Mouse (Mus musculus) small intestine, adult 2 months (tissue): ENCODE measurements around the gene Pwwp2b. TPM values are rescaled to one million over a fixed set of nuclear protein-coding genes. Genes with fewer than 3 reads are reported as not detected.

Experiments
- H3K27ac ChIP-seq: fragments of 200-500 bp; 2 replicates; pipeline ENCODE4 v1.5.1; 2012; ENCODE audit warnings: low read depth, low read length, control low read depth, inconsistent platforms; ENCODE audit not compliant: insufficient read depth
- H3K27me3 ChIP-seq: fragments of 200-500 bp; 2 replicates; pipeline ENCODE4 v1.6.1; 2012; ENCODE audit warnings: mild to moderate bottlenecking, moderate library complexity, low read length, inconsistent platforms; ENCODE audit not compliant: control insufficient read depth, insufficient read depth
- H3K36me3 ChIP-seq: fragments of 200-500 bp; 2 replicates; pipeline ENCODE4 v1.6.1; 2012; ENCODE audit warnings: mild to moderate bottlenecking, low read length, control low read depth, inconsistent platforms; ENCODE audit not compliant: control insufficient read depth, insufficient read depth
- H3K4me1 ChIP-seq: fragments of 200-500 bp; 2 replicates; pipeline ENCODE4 v1.6.1; 2012; ENCODE audit warnings: low read length, inconsistent platforms, mixed read lengths; ENCODE audit not compliant: control insufficient read depth, insufficient read depth, insufficient read length
- H3K4me3 ChIP-seq: fragments of 200-500 bp; 2 replicates; pipeline ENCODE4 v1.5.1; 2012; ENCODE audit warnings: low read depth, mild to moderate bottlenecking, control low read depth, inconsistent platforms, low read length, moderate library complexity
- CTCF ChIP-seq: fragments of 200-500 bp; IDR thresholded peaks from 2 replicates; pipeline ENCODE4 v1.5.1; 2012; ENCODE audit warnings: low read depth, mild to moderate bottlenecking, control low read depth, inconsistent platforms, low read length, moderate library complexity, mixed read lengths; ENCODE audit not compliant: insufficient replicate concordance, insufficient read length; ENCODE audit errors: extremely low read depth
- POLR2A ChIP-seq: fragments of 200-500 bp; IDR thresholded peaks from 2 replicates; pipeline ENCODE4 v1.6.1; 2012; ENCODE audit warnings: low read depth, mild to moderate bottlenecking, control low read depth, inconsistent platforms, low read length, moderate library complexity
- WGBS: fragments of 180-500 bp; shearing (Covaris S2); methylation state at CpG from one replicate; pipeline ENCODE4 v1.1.7; 2018; 5-methylcytosine and 5-hydroxymethylcytosine counted together
- polyA plus RNA-seq: library from polyadenylated mRNA; depleted of rRNA; stranded (reverse); fragments of >200 nt; gene quantifications from 2 replicates; pipeline ENCODE4 v1.2.3, GENCODE M21; 2012

Gene Pwwp2b
- polyA plus RNA-seq, 1 experiment: 19.4 TPM

DNA sequence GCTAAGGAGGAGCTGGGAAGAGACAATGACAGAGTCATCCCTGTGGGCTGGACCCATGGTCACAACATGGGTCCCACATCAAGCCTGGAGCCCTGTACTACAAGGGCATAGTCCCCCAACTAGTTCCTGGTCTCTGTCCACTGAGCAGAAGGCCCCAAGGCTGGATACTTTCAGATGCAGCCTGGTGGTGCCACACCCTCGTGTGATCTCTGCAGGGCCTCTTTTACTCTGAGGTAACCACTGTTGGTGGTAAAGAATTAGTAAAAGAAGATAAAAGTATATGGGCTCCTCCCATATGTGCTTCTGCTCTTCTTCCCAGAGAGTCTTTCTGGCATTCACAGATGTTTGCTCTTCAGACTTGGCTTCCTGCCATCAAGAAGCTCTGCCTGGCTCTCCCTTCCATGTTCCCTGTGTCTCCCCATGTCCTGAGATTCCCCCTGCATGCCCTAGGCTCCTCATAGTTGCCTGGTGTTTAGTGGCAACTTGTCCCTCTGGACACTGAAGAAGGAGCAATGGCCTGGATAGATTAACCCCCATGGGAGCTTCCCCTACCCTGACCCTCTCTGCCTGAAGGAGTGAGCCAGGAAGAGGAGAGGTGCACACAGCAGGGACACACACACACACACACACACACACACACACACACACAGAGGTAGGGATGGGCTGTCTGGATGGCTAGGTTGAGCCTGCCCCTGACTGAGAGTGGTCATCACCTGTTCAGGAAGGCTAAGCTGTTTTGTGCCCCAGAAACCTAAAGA is 24.5 kb downstream of the Pwwp2b start:
- TF ChIP-seq CTCF (no peak), POLR2A (no peak)
- H3K27me3 ChIP-seq: no peaks in the 10 kb centered on the region
- H3K27ac ChIP-seq: peak overlapping the region; percentile 56
- H3K36me3 ChIP-seq: peaks cover 8% of the 10 kb centered on the region; the same call in 1 of the 2 replicates
- 0% methylated on average over 1 of the region's 1 CpGs for WGBS
- no peak overlapping the region for H3K4me3 ChIP-seq
- peaks cover 9% of the 10 kb centered on the region; the same call in 1 of the 2 replicates for H3K4me1 ChIP-seq

DNA sequence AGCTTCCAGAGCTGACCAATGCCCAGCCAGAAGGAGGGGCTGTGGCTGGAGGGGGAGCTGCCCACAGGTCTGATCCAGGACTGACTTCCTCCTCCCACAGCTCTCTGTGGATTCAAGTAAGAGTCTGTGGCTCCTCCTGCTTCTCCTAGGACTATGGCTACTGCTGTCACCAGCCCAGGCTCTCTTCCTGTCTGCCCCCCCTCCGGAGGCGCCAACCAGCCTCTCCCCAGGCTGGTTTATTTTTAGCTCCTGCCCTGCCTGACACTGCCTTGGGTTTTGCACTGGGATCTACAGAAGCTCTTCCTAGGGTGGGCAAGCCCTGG is 25.1 kb downstream of the Pwwp2b start:
- peaks cover 9% of the 10 kb centered on the region; the same call in 1 of the 2 replicates for H3K4me1 ChIP-seq
- no peak overlapping the region for H3K4me3 ChIP-seq
- no peaks in the 10 kb centered on the region for H3K27me3 ChIP-seq
- 14% methylated on average over 2 of the region's 2 CpGs for WGBS
- TF ChIP-seq CTCF (no peak), POLR2A (no peak)
- peak overlapping the region; percentile 56 for H3K27ac ChIP-seq
- peaks cover 2% of the 10 kb centered on the region; the same call in 1 of the 2 replicates for H3K36me3 ChIP-seq

DNA sequence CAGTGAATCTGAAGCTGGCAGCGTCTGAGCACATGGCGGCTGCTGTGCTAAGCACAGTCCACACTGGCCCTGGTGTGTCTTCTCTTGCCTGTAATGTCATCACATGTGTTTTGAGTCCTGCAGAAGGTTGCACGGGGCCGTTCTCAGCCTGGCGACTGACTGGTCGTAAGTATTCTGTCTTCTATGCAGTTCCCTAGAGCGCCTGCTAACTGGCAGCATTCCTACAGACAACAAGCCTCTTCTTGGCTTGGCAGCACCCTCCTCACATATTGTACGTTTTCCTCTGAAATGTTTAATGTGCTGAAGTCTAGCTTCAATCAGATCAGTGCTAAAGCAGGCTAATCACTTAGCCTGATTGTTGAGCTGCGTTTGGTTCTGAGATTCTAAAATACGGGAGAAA is 27.3 kb downstream of the Pwwp2b start:
- TF ChIP-seq CTCF (no peak), POLR2A (no peak)
- no peaks in the 10 kb centered on the region for H3K27me3 ChIP-seq
- no peaks in the 10 kb centered on the region for H3K36me3 ChIP-seq
- peaks cover 9% of the 10 kb centered on the region; the same call in 1 of the 2 replicates for H3K4me1 ChIP-seq
- no peak overlapping the region for H3K4me3 ChIP-seq
- 73% methylated on average over 10 of the region's 10 CpGs for WGBS
- H3K27ac ChIP-seq: no peak overlapping the region

DNA sequence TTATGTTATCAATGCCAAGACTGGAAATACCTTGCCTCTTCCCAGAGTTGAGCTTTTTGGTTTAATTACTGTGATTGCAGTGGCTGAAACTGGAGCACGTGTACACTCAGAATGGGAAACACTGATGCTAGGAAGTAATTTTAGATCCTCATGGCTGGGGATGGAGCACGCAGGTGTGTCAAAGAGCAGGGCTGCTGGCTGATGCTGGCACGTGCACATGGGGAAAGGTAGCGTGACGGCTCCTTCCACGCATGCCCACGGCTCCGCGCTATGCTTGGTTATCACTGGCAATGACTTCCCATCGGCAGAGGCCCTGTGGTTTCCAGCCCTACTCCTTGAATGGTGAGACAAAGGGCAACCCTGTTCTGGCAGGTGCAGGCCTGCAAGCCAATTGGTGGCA is 27.9 kb downstream of the Pwwp2b start:
- 54% methylated on average over 10 of the region's 10 CpGs for WGBS
- Histone ChIP-seq H3K27me3 (no peaks in the 10 kb centered on the region), H3K36me3 (no peaks in the 10 kb centered on the region), H3K27ac (no peak overlapping the region), H3K4me3 (no peak overlapping the region), H3K4me1 (peaks cover 14% of the 10 kb centered on the region; the same call in 1 of the 2 replicates)
- TF ChIP-seq POLR2A: no peak
- no peak for TF ChIP-seq CTCF

DNA sequence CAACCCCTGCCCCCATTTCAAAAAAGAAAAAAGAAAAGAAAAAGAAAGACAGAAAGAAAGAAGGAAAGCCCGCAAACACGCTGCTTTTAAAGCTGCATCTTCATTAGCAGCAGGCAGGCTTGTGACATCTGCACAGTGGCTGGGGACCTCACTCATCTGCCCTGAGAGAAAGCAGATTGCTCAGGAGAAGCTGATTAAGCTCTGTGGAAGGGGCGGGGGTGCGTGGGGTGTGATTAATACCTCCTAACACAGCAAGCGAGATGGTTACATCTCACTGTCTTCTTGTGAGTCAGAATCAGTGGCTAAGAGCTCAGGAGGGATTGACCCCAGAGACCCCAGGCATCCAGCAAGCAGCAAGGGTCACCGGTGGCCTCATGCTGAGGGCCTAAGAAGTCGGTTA is 29.3 kb downstream of the Pwwp2b start:
- no peak overlapping the region for H3K27ac ChIP-seq
- H3K27me3 ChIP-seq: no peaks in the 10 kb centered on the region
- H3K4me1 ChIP-seq: peaks cover 14% of the 10 kb centered on the region
- H3K36me3 ChIP-seq: no peaks in the 10 kb centered on the region
- 91% methylated on average over 7 of the region's 7 CpGs for WGBS
- H3K4me3 ChIP-seq: no peak overlapping the region
- TF ChIP-seq CTCF (no peak), POLR2A (no peak)

DNA sequence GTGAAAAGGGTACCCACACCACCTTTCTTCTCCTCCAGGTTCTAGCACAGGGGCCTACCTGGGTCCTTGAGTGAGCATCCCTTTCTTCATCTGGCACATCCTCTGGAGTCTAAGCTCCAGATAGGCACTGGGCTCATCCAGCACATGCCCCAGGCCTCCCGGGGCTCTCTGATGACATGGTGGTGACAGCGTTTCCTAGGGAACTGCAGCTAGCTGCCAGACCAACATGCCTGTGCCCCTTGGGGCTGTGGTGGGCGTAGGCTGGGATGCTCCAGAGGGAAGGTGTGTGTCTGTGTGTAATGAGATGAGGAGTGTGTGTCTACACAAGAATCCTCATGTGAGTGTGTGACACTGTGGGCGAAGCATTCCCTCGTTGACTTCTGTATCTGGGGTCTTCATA is 31.3 kb downstream of the Pwwp2b start:
- WGBS: 88% methylated on average over 5 of the region's 5 CpGs
- H3K27me3 ChIP-seq: no peaks in the 10 kb centered on the region
- no peak overlapping the region for H3K4me3 ChIP-seq
- no peak overlapping the region for H3K27ac ChIP-seq
- peaks cover 8% of the 10 kb centered on the region for H3K4me1 ChIP-seq
- H3K36me3 ChIP-seq: no peaks in the 10 kb centered on the region
- TF ChIP-seq POLR2A (no peak), CTCF (no peak)

DNA sequence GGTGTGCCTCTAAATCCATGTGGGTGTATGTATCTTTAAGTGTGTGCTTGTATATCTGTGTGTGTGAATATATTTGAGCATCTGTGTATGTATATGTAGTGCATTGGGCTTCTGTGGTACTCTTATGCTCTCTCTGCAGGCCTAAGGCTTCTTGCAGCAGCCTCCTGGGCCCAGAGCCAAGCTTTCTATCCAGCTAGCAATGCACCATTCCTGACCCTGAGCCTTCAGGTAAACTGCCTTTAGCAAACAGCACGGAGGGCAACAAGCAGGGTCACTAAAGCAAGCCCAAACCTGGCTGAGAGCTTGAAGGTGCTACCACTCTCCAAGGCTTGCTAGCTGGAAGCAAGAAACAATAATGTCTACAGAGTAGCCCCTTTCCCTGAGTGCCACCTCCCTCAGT is 31.8 kb downstream of the Pwwp2b start:
- H3K27me3 ChIP-seq: no peaks in the 10 kb centered on the region
- H3K36me3 ChIP-seq: no peaks in the 10 kb centered on the region
- 33% methylated on average over 1 of the region's 1 CpGs for WGBS
- H3K4me3 ChIP-seq: no peak overlapping the region
- TF ChIP-seq CTCF: no peak
- TF ChIP-seq POLR2A: no peak
- H3K27ac ChIP-seq: no peak overlapping the region
- H3K4me1 ChIP-seq: peaks cover 8% of the 10 kb centered on the region
